In the genomic region with DNA sequence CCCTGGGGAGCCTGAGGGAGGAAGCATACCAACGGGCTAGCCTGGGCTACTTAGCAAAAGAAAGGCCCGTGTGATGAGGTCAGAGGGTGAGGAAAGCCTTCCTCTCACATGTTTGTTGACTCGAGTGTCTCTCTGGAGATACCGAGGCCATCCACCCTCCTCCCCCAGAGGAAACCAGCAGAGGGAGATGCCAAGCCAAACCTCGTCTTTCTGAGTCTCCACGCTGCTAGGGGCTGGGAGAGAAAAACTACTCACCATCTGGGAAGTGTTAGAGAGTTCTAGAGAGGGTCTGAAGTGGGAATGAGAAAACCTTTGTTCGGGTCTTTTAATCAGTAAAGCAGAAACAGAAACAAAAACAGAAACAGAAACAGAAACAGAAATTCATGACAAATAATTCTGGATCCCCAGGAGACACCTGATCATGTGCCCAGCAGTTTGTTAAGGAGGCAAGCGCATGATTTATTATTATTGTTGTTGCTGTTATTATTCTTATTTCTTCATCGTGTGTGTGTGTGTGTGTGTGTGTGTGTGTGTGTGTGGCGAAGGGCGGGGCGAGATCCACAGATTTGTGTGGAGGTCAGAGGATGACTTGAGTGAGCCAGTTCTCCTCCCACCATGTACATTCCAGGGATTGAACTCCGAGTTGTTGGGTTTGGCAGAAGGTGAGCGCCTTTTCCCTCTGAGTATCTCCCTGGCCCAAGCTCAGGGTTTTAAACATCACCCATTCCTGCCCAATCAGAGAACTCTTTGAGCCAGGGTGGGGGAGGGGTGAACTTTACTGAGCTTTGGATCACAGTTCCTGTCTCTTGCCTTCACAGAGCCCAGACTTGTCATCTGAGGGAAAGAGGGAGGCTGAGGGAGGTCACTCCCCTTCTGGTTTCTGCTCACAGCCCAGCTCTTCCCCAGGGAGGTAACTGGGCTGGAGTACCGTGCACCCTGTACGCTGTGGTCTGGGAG, we compare ENCODE assay signal across 8 mouse cellular contexts.
DNase-seq lines count a peak whose midpoint lies in the region; ATAC-seq and TF ChIP-seq lines count a peak whose summit lies in the region.

No protein-coding gene starts in this region.

- no peaks in the 10 kb centered on the region for H3K36me3 ChIP-seq in spleen, adult 2 months (ENCODE audit: control insufficient read depth, insufficient read depth, low read length)
- H3K36me3 ChIP-seq in intestine, postnatal 0 days (ENCODE audit: control insufficient read depth, insufficient read depth) = no peaks in the 10 kb centered on the region

- DNase-seq in spleen, adult 2 months (ENCODE audit: low read depth in 1 of 2, low spot score in 2 of 2) = no peak
- no peak for DNase-seq in spleen, adult 12 weeks (ENCODE audit: low spot score)
- peak; percentile 92 for DNase-seq in fibroblast of lung, adult 2 months (ENCODE audit: low read depth)
- DNase-seq in lung, postnatal 14 days = peak; percentile 56
- DNase-seq in yolk sac, embryonic 10.5 days (ENCODE audit: low spot score) = no peak
- no peak for DNase-seq in spleen, postnatal 36 days (ENCODE audit: low spot score in 2 of 2)
- DNase-seq in retina, embryonic 14.5 days (ENCODE audit: low spot score) = no peak

- H3K27me3 ChIP-seq in spleen, adult 2 months (ENCODE audit: control insufficient read depth, insufficient read depth, low read length) = no peaks in the 10 kb centered on the region
- no peaks in the 10 kb centered on the region for H3K27me3 ChIP-seq in intestine, postnatal 0 days (replicated peaks; ENCODE audit: control insufficient read depth, insufficient read depth, low read length)

- ATAC-seq in intestine, postnatal 0 days = no peak

- H3K4me2 ChIP-seq in intestine, postnatal 0 days (replicated peaks; ENCODE audit: low read depth) = no peak overlapping the region

- peak overlapping the region; percentile 14 for H3K27ac ChIP-seq in spleen, adult 2 months (ENCODE audit: insufficient read depth, low read length)
- no peak overlapping the region for H3K27ac ChIP-seq in intestine, postnatal 0 days (ENCODE audit: low read depth, low read length)

- H3K9ac ChIP-seq in intestine, postnatal 0 days (ENCODE audit: low read depth, low read length) = no peak overlapping the region

- no peaks in the 10 kb centered on the region for H3K9me3 ChIP-seq in intestine, postnatal 0 days (ENCODE audit: control insufficient read depth)

- whole genome bisulfite sequencing in spleen, adult 2 months = 62% methylated on average over 16 of the region's 16 CpGs
- 71% methylated on average over 16 of the region's 16 CpGs for WGBS in intestine, postnatal 0 days

- TF ChIP-seq POLR2A in spleen, adult 2 months (IDR thresholded peaks at IDR 0.05; ENCODE audit: low read depth, low read length) = no peak

- H3K4me3 ChIP-seq in spleen, adult 2 months (ENCODE audit: extremely low read depth, insufficient read depth, insufficient read length) = no peak overlapping the region
- H3K4me3 ChIP-seq in intestine, postnatal 0 days (ENCODE audit: low read depth, low read length) = no peak overlapping the region

- no peak for TF ChIP-seq CTCF in spleen, adult 2 months (IDR thresholded peaks at IDR 0.05; ENCODE audit: extremely low read depth, insufficient read depth, insufficient read length, insufficient replicate concordance)
- TF ChIP-seq CTCF in intestine, postnatal 0 days (IDR thresholded peaks at IDR 0.05; ENCODE audit: low read depth) = peak; percentile 25; the same call in 1 of the 2 replicates

- peaks cover 25% of the 10 kb centered on the region; the same call in 1 of the 2 replicates for H3K4me1 ChIP-seq in spleen, adult 2 months (ENCODE audit: control insufficient read depth, insufficient read depth, insufficient read length)
- H3K4me1 ChIP-seq in intestine, postnatal 0 days (replicated peaks; ENCODE audit: control insufficient read depth, insufficient read depth, low read length) = no peaks in the 10 kb centered on the region

Comparison
In these comparisons a context has a peak if more than half of its experiments do, and no peak if none do; other contexts are left out.
1. DNase-seq: peak in fibroblast of lung, adult 2 months (single experiment) and lung, postnatal 14 days (single experiment); none in spleen, adult 2 months (0 of 2), spleen, adult 12 weeks (single experiment), yolk sac, embryonic 10.5 days (single experiment), spleen, postnatal 36 days (0 of 2) and retina, embryonic 14.5 days (single experiment).